24 mouse cellular contexts compared by ENCODE assay signal in the genomic region with DNA sequence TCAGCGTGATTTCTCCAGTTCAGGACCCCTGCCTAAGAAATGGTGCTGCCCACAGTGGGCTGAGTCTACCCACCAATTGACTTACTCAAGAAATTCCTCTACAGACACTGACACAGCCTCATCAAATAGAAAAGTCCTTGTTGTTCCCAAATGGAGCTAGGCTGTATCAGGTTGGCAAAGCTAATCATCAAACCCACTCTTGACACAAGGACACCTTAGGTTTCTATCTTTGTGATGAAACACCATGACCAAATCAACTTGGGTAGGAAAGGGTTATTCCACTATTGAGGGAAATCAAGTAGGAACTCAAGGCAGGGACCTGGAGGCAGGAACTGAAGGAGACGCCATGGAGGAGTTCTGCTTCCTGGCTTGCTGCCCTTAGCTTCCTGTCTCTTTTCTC. TPM values are rescaled to one million over a fixed set of nuclear protein-coding genes. Genes with fewer than 3 reads are reported as not detected.
DNase-seq lines count a peak whose midpoint lies in the region; TF ChIP-seq lines count a peak whose summit lies in the region.
"Had no signal": no experiment of that assay in that cellular context is flagged by ENCODE, and none has a peak within 500 bp of the region (broad histone marks: within the 10 kb centered on the region; RNA-seq: fewer than 3 reads in every experiment).

A gene (plus strand): TSS at position 301 of the 400 bp plus-strand sequence.

- peak; percentile 30 to 45 for DNase-seq in cerebellum, postnatal 14 days
- DNase-seq in cerebellum, adult 18-20 months = no peak
- DNase-seq in testis, postnatal 10 days (ENCODE audit: low spot score) = no peak
- DNase-seq in brain, embryonic 14.5 days (ENCODE audit: low read depth) = peak; percentile 19
- no peak for DNase-seq in adrenal gland, adult 8-10 months
- DNase-seq: adrenal gland, postnatal 10 days; adrenal gland, postnatal 25 days; cerebellum, adult 11-12 months; cerebellum, adult 8-10 months; forebrain, postnatal 0 days had no signal

- H3K27me3 ChIP-seq in testis, adult 2 months (ENCODE audit: control insufficient read depth, insufficient read depth, low read length) = no peaks in the 10 kb centered on the region

- TF ChIP-seq POLR2A in testis, adult 2 months (IDR thresholded peaks at IDR 0.05; ENCODE audit: control insufficient read depth, low read depth, low read length) = no peak
- TF ChIP-seq POLR2A in brain, embryonic 14.5 days (IDR thresholded peaks at IDR 0.05; ENCODE audit: borderline replicate concordance, extremely low read depth, insufficient read depth, insufficient read length, poor library complexity, severe bottlenecking) = no peak

- peak within 1 kb of the TSS; percentile 67 for H3K4me3 ChIP-seq in testis, adult 2 months (ENCODE audit: control insufficient read depth, low read depth, low read length)
- H3K4me3 ChIP-seq: embryonic facial prominence, embryonic 10.5 days; embryonic facial prominence, embryonic 12.5 days; forebrain, embryonic 13.5 days; forebrain, embryonic 15.5 days had no signal

- H3K27ac ChIP-seq in testis, adult 2 months (ENCODE audit: control insufficient read depth, insufficient read depth, low read depth, low read length) = no peak within 1 kb of the TSS
- H3K27ac ChIP-seq: embryonic facial prominence, embryonic 10.5 days; embryonic facial prominence, embryonic 12.5 days; forebrain, embryonic 13.5 days; forebrain, embryonic 15.5 days had no signal

- TF ChIP-seq CTCF in testis, adult 2 months (IDR thresholded peaks at IDR 0.05; ENCODE audit: control insufficient read depth, insufficient read depth, insufficient replicate concordance, low read depth, low read length) = no peak
- TF ChIP-seq CTCF in brain, embryonic 14.5 days (IDR thresholded peaks at IDR 0.05; ENCODE audit: borderline replicate concordance, extremely low read depth, insufficient read depth, insufficient read length) = no peak

- peaks cover 3% of the 10 kb centered on the region; the same call in 1 of the 2 replicates for H3K36me3 ChIP-seq in testis, adult 2 months (ENCODE audit: control insufficient read depth, insufficient read depth, low read length)
- H3K36me3 ChIP-seq: embryonic facial prominence, embryonic 10.5 days; embryonic facial prominence, embryonic 12.5 days; forebrain, embryonic 15.5 days; G1E had no signal

- peaks cover 3% of the 10 kb centered on the region for H3K4me1 ChIP-seq in testis, adult 2 months (ENCODE audit: control insufficient read depth, insufficient read depth, low read length)

RNA-seq across cellular contexts. Expression of the gene that starts here (rescaled TPM):
- 45.2 and 45.3 TPM in 2 replicates for polyA plus RNA-seq in testis, adult 2 months (2012; rRNA removed)
- 0.05 TPM in 1 of 2 replicates, not detected in the other for polyA plus RNA-seq in brain, embryonic 14.5 days (2012; rRNA removed)
- total RNA-seq in adrenal gland, adult 8-10 months (2022) = not detected
- total RNA-seq: adrenal gland, adult 18-20 months; adrenal gland, postnatal 10 days; adrenal gland, postnatal 25 days; adrenal gland, postnatal 4 days; forebrain, postnatal 0 days had no signal
- polyA plus RNA-seq: activated CD4-positive, CD25-positive, alpha-beta regulatory T cell, adult 4 months; C2C12; cortical plate, adult 2 months; embryonic facial prominence, embryonic 10.5 days; embryonic facial prominence, embryonic 12.5 days; embryonic facial prominence, embryonic 14.5 days; forebrain, embryonic 11.5 days; forebrain, embryonic 13.5 days; forebrain, embryonic 15.5 days; forebrain, postnatal 0 days; G1E; Patski had no signal

Comparison
In these comparisons a context has a peak if more than half of its experiments do, and no peak if none do; other contexts are left out.
1. RNA of the gene that starts here (polyA plus RNA-seq): 45.2 to 45.3 TPM in testis, adult 2 months; 0.05 TPM in brain, embryonic 14.5 days; every median in the first group is over 10 times any median in the second.
2. DNase-seq: peak in cerebellum, postnatal 14 days (2 of 2); none in cerebellum, adult 18-20 months (0 of 2), testis, postnatal 10 days (single experiment) and adrenal gland, adult 8-10 months (single experiment).
3. Peak in DNase-seq in brain, embryonic 14.5 days; RNA of the gene not detected or under 1 TPM.